Mouse (Mus musculus) lung, embryonic 14.5 days (tissue): ENCODE measurements around the gene Clic1. TPM values are rescaled to one million over a fixed set of nuclear protein-coding genes. Genes with fewer than 3 reads are reported as not detected.

ENCODE experiments used
- ATAC-seq: fragments of 200-750 bp; cut with Nextera tagmentation; 2 replicates; pipeline ENCODE4 v1.8.0; 2017; ENCODE audit warnings: mild to moderate bottlenecking, moderate TSS enrichment, moderate library complexity; ENCODE audit not compliant: insufficient read depth
- DNase-seq: peaks from one replicate; pipeline ENCODE4 v3.0.0-alpha.2; 2015
- H3K27ac ChIP-seq: fragments of 300-500 bp; sonication (generic); 2 replicates; pipeline ENCODE4 v1.5.1; 2014; ENCODE audit warnings: low read depth, mild to moderate bottlenecking, moderate library complexity
- H3K27me3 ChIP-seq: fragments of 300-500 bp; sonication (generic); 2 replicates; pipeline ENCODE4 v1.6.1; 2014; ENCODE audit warnings: low read length, control low read depth; ENCODE audit not compliant: insufficient read depth
- H3K36me3 ChIP-seq: fragments of 300-500 bp; sonication (generic); 2 replicates; pipeline ENCODE4 v1.6.1; 2014; ENCODE audit warnings: control low read depth; ENCODE audit not compliant: insufficient read depth
- H3K4me1 ChIP-seq: fragments of 300-500 bp; sonication (generic); 2 replicates; pipeline ENCODE4 v1.6.1; 2014; ENCODE audit warnings: antibody characterized with exemption, control low read depth; ENCODE audit not compliant: insufficient read depth
- H3K4me2 ChIP-seq: fragments of 300-500 bp; sonication (generic); 2 replicates; pipeline ENCODE4 v1.6.1; 2014; ENCODE audit warnings: mild to moderate bottlenecking
- H3K4me3 ChIP-seq: fragments of 300-500 bp; sonication (generic); 2 replicates; pipeline ENCODE4 v1.5.1; 2014; ENCODE audit warnings: low read depth, low read length
- H3K9ac ChIP-seq: fragments of 300-500 bp; sonication (generic); 2 replicates; pipeline ENCODE4 v1.6.1; 2014
- H3K9me3 ChIP-seq: fragments of 300-500 bp; sonication (generic); 2 replicates; pipeline ENCODE4 v1.6.1; 2016; ENCODE audit warnings: low read depth, low read length, control low read depth
- CTCF ChIP-seq: IDR thresholded peaks from 2 replicates; pipeline ENCODE4 v1.5.1; 2016; ENCODE audit warnings: antibody characterized with exemption, low read depth
- WGBS: fragments of 180-500 bp; shearing (Covaris S2); extraction: QIAGEN DNeasy Blood & Tissue Kit; methylation state at CpG from one replicate; pipeline ENCODE4 v1.1.7; 2014; 5-methylcytosine and 5-hydroxymethylcytosine counted together
- polyA plus RNA-seq: library from polyadenylated mRNA; unstranded; fragments of >200 nt; fragmentation: Nextera tagmentation; extraction: Ambion mirVana; gene quantifications from 2 replicates; pipeline ENCODE4 v1.2.1, GENCODE M21; 2014

Clic1 gene
- polyA plus RNA-seq, 1 experiment from 2014 or later = 73.6 TPM

DNA sequence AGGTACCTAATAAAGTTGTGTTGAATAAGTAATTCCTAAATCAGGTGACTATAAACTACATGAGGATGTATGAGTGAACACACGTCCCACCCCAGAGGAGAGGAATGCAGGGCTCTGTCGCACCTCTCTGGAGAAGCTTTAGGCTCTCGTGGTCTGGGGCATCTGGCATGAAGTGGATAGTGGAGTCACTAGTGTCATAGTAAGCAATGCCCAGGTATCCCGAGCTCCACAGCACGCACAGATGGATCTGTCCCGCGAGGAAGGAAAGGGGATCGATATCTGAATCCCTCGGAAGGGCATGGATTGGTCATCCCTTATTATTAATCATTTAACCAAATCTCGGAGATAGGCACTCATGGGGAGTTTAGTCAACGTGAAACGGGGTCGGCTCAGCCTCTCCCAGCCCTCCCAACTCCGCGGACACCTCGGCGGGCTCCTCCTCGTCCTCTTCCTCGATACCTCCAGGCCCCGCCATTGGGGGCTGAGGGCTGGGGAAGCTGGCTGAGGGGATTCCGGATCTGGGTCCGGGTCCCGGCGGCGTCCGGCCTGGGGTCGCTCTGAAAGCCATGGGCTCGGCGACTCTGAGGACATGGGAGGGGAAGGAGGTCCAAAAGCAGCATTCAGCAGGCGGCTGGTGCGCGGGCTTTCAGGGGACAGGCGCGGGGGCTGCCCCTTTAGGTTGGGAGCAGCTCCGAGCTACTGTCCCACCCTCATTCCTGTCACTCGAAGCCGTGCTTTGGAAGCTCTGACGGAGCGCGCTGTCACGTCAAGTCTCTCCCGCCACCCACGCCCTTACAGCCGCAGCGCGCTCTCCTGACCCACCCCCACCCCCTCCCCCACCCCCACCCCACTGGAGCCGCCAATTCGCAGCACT is 3.7 kb upstream of the Clic1 start:
- peak overlapping the region; percentile 94 for H3K9ac ChIP-seq

GRCm38 (mm10) chr17:35046681-35047455 is 2.9 kb upstream of the Clic1 start, which contains the start of gene Msh5:
Msh5 (minus strand) TSS chr17:35046745.
- Histone ChIP-seq H3K9ac (peak within 1 kb of the TSS; percentile 94), H3K9me3 (no peaks in the 10 kb centered on the region), H3K36me3 (no peaks in the 10 kb centered on the region), H3K27ac (peak within 1 kb of the TSS; percentile 99), H3K4me1 (peaks cover 24% of the 10 kb centered on the region), H3K4me2 (peak within 1 kb of the TSS; percentile 99), H3K27me3 (no peaks in the 10 kb centered on the region), H3K4me3 (peak within 1 kb of the TSS; percentile 63)
- peak; percentile 94 for ATAC-seq
- WGBS = 2% methylated on average over 33 of the region's 33 CpGs
- no peak for TF ChIP-seq CTCF
- DNase-seq = peak; percentile 100

More for the DNA sequence above, 3.7 kb upstream of the Clic1 start:
- peak overlapping the region; percentile 63 for H3K4me3 ChIP-seq
- peak overlapping the region; percentile 99 for H3K4me2 ChIP-seq
- DNase-seq = no peak
- no peaks in the 10 kb centered on the region for H3K27me3 ChIP-seq
- peak; percentile 73 for ATAC-seq
- 3% methylated on average over 48 of the region's 48 CpGs for WGBS
- peaks cover 23% of the 10 kb centered on the region for H3K4me1 ChIP-seq
- no peak for TF ChIP-seq CTCF
- no peaks in the 10 kb centered on the region for H3K36me3 ChIP-seq
- H3K27ac ChIP-seq = peak overlapping the region; percentile 99
- no peaks in the 10 kb centered on the region for H3K9me3 ChIP-seq

DNA sequence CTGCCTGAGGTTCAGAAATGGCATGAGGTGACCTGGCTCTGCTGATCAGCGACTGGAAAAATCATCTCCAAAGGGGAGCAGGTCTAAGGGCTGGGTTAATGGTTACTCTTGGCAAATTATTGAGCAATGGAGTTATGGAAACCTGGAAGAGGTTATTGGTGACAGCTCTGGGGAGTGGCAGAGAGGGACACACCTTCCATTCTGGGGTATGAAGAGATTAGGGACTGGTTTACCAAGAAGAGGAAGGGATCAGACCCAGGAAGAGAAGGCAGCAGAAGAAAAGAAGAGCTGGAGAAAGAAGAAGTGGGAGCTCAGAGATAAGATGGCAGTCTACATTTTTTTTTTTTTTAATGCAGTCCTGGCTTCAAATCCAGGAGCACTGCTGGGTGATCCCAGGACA is 2.1 kb upstream of the Clic1 start:
- WGBS = 31% methylated on average over 1 of the region's 1 CpGs
- Histone ChIP-seq H3K27me3 (no peaks in the 10 kb centered on the region), H3K4me3 (no peak overlapping the region), H3K9me3 (no peaks in the 10 kb centered on the region), H3K36me3 (peaks cover 7% of the 10 kb centered on the region), H3K4me2 (peak overlapping the region; percentile 99), H3K4me1 (peaks cover 29% of the 10 kb centered on the region), H3K9ac (peak overlapping the region; percentile 6; the same call in 1 of the 2 replicates), H3K27ac (peak overlapping the region; percentile 99)
- ATAC-seq (no peak), DNase-seq (no peak)
- TF ChIP-seq CTCF = no peak

- H3K27me3 ChIP-seq = no peaks in the 10 kb centered on the region
- TF ChIP-seq CTCF = no peak
- H3K4me2 ChIP-seq = peak overlapping the region; percentile 99
- peaks cover 13% of the 10 kb centered on the region for H3K36me3 ChIP-seq
- DNase-seq (peak; percentile 46), ATAC-seq (no peak)
- H3K9me3 ChIP-seq = no peaks in the 10 kb centered on the region
- H3K4me1 ChIP-seq = peaks cover 29% of the 10 kb centered on the region
- H3K9ac ChIP-seq = peak overlapping the region; percentile 6; the same call in 1 of the 2 replicates
- WGBS = 23% methylated on average over 11 of the region's 11 CpGs
- peak overlapping the region; percentile 99 for H3K27ac ChIP-seq
- H3K4me3 ChIP-seq = no peak overlapping the region
These were observed 1.4 kb upstream of the Clic1 start for GRCm38 (mm10) chr17:35048149-35048931.

- H3K4me1 ChIP-seq = peaks cover 29% of the 10 kb centered on the region
- H3K36me3 ChIP-seq = peaks cover 20% of the 10 kb centered on the region
- peak overlapping the region; percentile 92 for H3K4me2 ChIP-seq
- no peak for ATAC-seq
- no peak for TF ChIP-seq CTCF
- H3K27ac ChIP-seq = peak overlapping the region; percentile 99
- H3K9ac ChIP-seq = no peak overlapping the region
- no peak for DNase-seq
- no peaks in the 10 kb centered on the region for H3K27me3 ChIP-seq
- H3K4me3 ChIP-seq = peak overlapping the region; percentile 54; the same call in 1 of the 2 replicates
- no peaks in the 10 kb centered on the region for H3K9me3 ChIP-seq
- WGBS = 63% methylated on average over 5 of the region's 5 CpGs
These were observed 780 bp upstream of the Clic1 start for GRCm38 (mm10) chr17:35048932-35049440.

- TF ChIP-seq CTCF = no peak
- no peaks in the 10 kb centered on the region for H3K9me3 ChIP-seq
- peaks cover 32% of the 10 kb centered on the region for H3K36me3 ChIP-seq
- peak overlapping the region; percentile 92 for H3K4me2 ChIP-seq
- whole genome bisulfite sequencing = under 1% methylated on average over 27 of the region's 27 CpGs
- peaks cover 29% of the 10 kb centered on the region for H3K4me1 ChIP-seq
- no peaks in the 10 kb centered on the region for H3K27me3 ChIP-seq
- H3K9ac ChIP-seq = peak overlapping the region; percentile 87
- ATAC-seq = peak; percentile 41
- DNase-seq = peak; percentile 84
- peak overlapping the region; percentile 99 for H3K27ac ChIP-seq
- peak overlapping the region; percentile 54 for H3K4me3 ChIP-seq
These were observed 472 bp downstream of the Clic1 start for GRCm38 (mm10) chr17:35050126-35050750.
